Mouse (Mus musculus): ENCODE measurements around the gene Gpr146.
A peak's percentile ranks its signal among the peaks of the same experiment; 100 is the strongest.

Gene Gpr146

GRCm38 (mm10) chr5:139404801-139405401 is 27.4 kb downstream of the Gpr146 start, which contains the start of gene C130050O18Rik:
Gene C130050O18Rik (plus strand): TSS chr5:139405280.
- no peak for DNase-seq

GRCm38 (mm10) chr5:139405478-139405877 is 28.0 kb downstream of the Gpr146 start:
- no peak for DNase-seq

GRCm38 (mm10) chr5:139405953-139406352 is 28.5 kb downstream of the Gpr146 start:
- DNase-seq, result no peak

- DNase-seq, result no peak
These were observed 29.8 kb downstream of the Gpr146 start for GRCm38 (mm10) chr5:139407121-139407885.

GRCm38 (mm10) chr5:139408511-139408910 is 31.0 kb downstream of the Gpr146 start:
- DNase-seq, result no peak

GRCm38 (mm10) chr5:139409412-139409811 is 31.9 kb downstream of the Gpr146 start:
- no peak for DNase-seq

GRCm38 (mm10) chr5:139410056-139410455 is 32.6 kb downstream of the Gpr146 start:
- DNase-seq, result no peak

- no peak for DNase-seq
These were observed 33.6 kb downstream of the Gpr146 start for GRCm38 (mm10) chr5:139411117-139411516.

GRCm38 (mm10) chr5:139411665-139412314 is 34.3 kb downstream of the Gpr146 start:
- DNase-seq, result no peak

- no peak for DNase-seq
These were observed 36.0 kb downstream of the Gpr146 start for GRCm38 (mm10) chr5:139413545-139413944.

GRCm38 (mm10) chr5:139415001-139415400 is 37.5 kb downstream of the Gpr146 start:
- DNase-seq, result no peak

- no peak for DNase-seq
These were observed 39.4 kb downstream of the Gpr146 start for GRCm38 (mm10) chr5:139416942-139417341.

GRCm38 (mm10) chr5:139417480-139417879 is 40.0 kb downstream of the Gpr146 start:
- DNase-seq, result no peak

- no peak for DNase-seq
These were observed 40.6 kb downstream of the Gpr146 start for GRCm38 (mm10) chr5:139418110-139418509.

- DNase-seq, result no peak
These were observed 41.1 kb downstream of the Gpr146 start for GRCm38 (mm10) chr5:139418633-139419032.

- peak; percentile 61 for DNase-seq
These were observed 45.7 kb downstream of the Gpr146 start, which contains the start of gene Gper1 for GRCm38 (mm10) chr5:139423026-139423865. Gene Gper1 (plus strand): TSS chr5:139423151.

GRCm38 (mm10) chr5:139425198-139425597 is 47.7 kb downstream of the Gpr146 start:
- DNase-seq, result no peak

- DNase-seq, result no peak
These were observed 49.5 kb downstream of the Gpr146 start for GRCm38 (mm10) chr5:139427001-139427400.

GRCm38 (mm10) chr5:139427989-139428388 is 50.5 kb downstream of the Gpr146 start:
- no peak for DNase-seq

- no peak for DNase-seq
These were observed 52.4 kb downstream of the Gpr146 start for GRCm38 (mm10) chr5:139429818-139430341.

GRCm38 (mm10) chr5:139432333-139432732 is 54.8 kb downstream of the Gpr146 start:
- DNase-seq, result no peak

GRCm38 (mm10) chr5:139432747-139433508 is 55.4 kb downstream of the Gpr146 start:
- DNase-seq, result no peak
